Mouse (Mus musculus) induced T-regulatory cell, adult 2 months (primary cell): Measurements from ENCODE around the gene Mpo.

ENCODE experiments used
- DNase-seq: peaks from one replicate; pipeline ENCODE4 v3.0.0-alpha.2; 2012; ENCODE audit warnings: low read depth

Mpo gene

GRCm38 (mm10) chr11:87805448-87805847 is 12.1 kb downstream of the Mpo start:
- peak; percentile 73 for DNase-seq

DNA sequence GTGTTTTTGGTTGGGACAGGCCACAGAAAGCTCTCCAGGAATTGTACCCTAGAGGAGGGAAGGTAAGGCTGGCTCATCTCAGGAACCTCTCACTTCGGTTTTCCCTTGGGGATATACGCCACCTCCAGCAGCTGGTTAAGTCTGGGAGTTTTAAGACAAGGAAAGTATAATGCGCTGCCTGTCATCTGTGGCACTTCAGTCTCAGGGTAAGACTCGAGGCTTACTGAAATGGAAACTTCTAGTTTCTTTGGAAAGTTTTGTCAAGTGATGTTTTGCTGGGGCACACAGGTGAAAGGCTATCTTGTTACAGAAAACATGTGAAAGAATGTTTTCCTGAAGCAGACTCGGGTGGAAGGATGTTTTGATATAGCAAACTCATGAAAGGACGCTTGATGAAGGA is 14.1 kb downstream of the Mpo start:
- peak; percentile 29 for DNase-seq

DNA sequence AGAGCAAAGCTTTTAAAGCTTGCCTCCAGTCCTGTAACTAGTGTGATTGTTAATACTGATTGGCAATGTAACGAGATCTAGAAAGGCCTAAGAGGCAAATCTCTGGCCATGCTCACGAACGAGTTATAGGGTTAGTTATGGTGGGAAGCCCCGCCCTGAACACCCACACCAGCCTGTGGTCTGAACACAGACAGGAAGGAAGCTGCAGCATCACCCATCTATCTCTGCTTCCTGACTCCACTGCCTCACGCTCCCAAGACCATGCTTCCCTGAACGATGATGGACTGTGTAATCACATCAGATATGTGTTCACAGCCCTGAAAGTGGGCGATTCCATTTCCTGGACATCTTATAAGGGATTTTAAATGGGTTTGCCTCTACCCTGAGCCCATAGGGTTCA is 14.9 kb downstream of the Mpo start:
- DNase-seq: peak; percentile 77

GRCm38 (mm10) chr11:87811396-87811795 is 18.0 kb downstream of the Mpo start:
- no peak for DNase-seq

DNA sequence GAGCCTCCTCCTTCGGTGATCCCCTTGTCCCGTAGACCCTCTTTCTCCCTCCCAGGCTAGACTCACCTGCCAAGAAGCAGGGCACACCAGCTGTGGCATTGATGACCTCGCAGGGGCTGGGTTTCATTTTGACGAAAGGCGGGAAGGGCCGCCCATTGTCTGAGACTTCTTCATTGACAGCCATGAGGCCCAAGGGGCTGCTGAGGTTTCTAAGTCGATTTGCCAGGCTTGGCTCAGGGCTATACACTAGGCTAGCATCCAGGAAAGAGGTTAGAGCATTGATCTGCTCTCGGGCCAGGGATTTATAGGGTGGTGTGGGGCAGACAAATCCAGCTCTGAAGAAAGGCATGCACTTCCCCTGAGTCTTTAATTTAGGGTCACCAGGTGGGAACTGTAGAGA is 21.4 kb downstream of the Mpo start:
- no peak for DNase-seq

GRCm38 (mm10) chr11:87816707-87817442 is 23.5 kb downstream of the Mpo start:
- peak; percentile 68 for DNase-seq

- DNase-seq: no peak
Observed at GRCm38 (mm10) chr11:87817443-87817773, 24.0 kb downstream of the Mpo start.

- no peak for DNase-seq
Observed at GRCm38 (mm10) chr11:87821502-87821901, 28.1 kb downstream of the Mpo start.

GRCm38 (mm10) chr11:87828239-87828900 is 35.0 kb downstream of the Mpo start, which contains the start of gene Lpo:
TSS of gene Lpo (minus strand) at chr11:87828289.
- no peak for DNase-seq

DNA sequence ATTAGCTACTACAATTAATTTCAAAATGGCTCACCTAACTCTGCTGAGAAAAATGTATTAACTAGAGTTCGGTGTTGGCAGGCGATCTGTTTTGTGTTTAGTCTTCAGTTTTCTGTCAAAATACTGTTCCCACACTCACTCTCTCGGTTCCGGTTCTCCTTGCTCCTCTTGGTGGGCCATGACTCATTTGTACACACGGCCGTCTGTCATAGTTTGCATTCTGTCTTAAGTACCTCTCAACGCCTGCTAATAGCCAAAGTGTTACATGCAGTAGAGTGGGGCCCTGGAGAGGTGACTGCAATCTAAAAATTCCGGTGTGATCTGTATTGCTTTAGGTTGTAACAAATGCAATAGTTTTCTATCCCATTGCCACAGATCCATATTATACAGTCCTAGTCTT is 47.3 kb downstream of the Mpo start:
- DNase-seq: no peak

- DNase-seq: no peak
Observed at GRCm38 (mm10) chr11:87841436-87841835, 48.1 kb downstream of the Mpo start.

DNA sequence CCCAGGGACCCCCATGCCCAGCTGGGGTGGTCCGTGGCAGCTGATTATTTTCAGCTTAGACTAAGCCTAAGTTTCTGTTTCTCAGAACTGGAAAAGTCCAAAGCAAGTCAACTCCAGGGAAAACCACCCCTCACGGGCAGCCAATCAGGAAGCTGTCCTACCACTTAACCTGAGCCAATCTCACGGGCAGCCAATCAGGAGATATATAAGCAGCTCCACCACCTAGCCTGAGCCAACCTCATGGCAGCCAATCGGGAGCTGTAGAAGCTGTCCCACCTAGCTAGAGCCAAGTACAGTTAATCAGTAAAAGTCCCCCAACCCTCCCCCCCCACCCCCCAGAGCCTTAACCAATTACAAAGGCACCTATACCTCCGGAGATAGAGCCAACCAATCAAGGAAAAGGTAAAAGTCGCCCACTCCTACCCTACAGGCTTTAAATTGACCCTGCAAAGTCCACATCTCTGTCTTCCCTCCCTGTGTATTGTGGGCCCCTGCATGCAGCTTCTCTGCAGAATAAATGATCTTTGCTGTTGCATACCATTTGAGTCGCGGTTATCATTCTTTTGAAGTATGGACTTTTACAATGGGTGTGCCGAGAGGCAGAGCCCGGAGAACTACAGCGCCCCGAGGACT is 53.7 kb downstream of the Mpo start:
- no peak for DNase-seq

DNA sequence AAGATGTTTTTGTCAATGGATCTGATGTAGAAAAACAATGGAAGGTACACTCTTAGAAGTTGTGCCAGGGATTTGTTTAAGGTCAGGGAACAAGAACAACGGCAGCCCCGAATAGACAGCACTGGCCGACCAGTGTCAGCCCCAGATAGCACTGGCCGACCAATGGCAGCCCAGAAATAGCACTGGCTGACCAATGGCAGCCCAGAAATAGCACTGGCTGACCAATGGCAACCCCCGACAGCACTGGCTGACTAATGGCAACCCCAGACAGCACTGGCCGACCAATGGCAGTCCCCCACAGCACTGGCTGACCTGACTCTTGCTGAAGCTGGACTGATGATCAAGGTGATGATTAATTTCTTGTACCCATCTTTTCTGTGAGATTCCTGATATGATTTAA is 54.5 kb downstream of the Mpo start:
- no peak for DNase-seq

- peak; percentile 96 for DNase-seq
Observed at GRCm38 (mm10) chr11:87852690-87853596, 59.6 kb downstream of the Mpo start, which contains the start of gene Mks1. TSS of gene Mks1 (plus strand) at chr11:87853215.

DNA sequence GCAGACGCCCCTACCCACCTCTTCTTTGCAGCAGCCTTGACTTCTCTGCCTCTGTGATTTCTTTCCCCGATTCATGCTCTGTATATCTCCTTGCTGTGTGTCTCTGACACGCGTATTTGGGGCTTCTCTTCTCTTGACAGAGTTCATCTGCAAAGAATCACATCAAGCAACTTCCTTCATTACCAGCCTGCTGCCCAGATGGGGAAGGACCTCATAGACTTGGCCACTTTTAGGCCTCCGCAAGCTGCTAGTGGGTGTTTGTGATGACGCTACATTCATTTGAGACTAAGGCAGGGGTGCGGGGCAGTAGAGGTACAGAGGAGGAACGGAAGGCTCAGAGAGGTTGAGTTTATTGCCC is 60.2 kb downstream of the Mpo start:
- DNase-seq: no peak
